Mouse (Mus musculus) thymus, adult 2 months (tissue): ENCODE data around the gene D630036H23Rik.

Experiments used
- CTCF ChIP-seq: fragments of 200-500 bp; IDR thresholded peaks from 2 replicates; pipeline ENCODE4 v1.5.1; 2012; ENCODE audit warnings: mild to moderate bottlenecking, control low read depth, low read length, moderate library complexity, borderline replicate concordance; ENCODE audit not compliant: control insufficient read depth, poor library complexity, insufficient read depth; ENCODE audit errors: extremely low read depth
- POLR2A ChIP-seq: fragments of 200-500 bp; IDR thresholded peaks from 2 replicates; pipeline ENCODE4 v1.6.1; 2012; ENCODE audit warnings: mild to moderate bottlenecking, low read length, control low read depth, moderate library complexity; ENCODE audit not compliant: control insufficient read depth, poor library complexity, insufficient read depth; ENCODE audit errors: extremely low read depth

GRCm38 (mm10) chr12:36360064-36360463, 21.9 kb downstream of the D630036H23Rik start:
- no peak for TF ChIP-seq CTCF
- no peak for TF ChIP-seq POLR2A
